Mouse (Mus musculus) CH12.LX (cell line): ENCODE data around the gene Slc30a1. TPM values are rescaled to one million over a fixed set of nuclear protein-coding genes. Genes with fewer than 3 reads are reported as not detected.

Experiments used
- DNase-seq: peaks from one replicate; pipeline ENCODE4 v3.0.0-alpha.2; 2013; ENCODE audit errors: extremely low read depth
- H3K27ac ChIP-seq: 2 replicates; pipeline ENCODE4 v1.5.1; 2012; ENCODE audit warnings: low read depth, mild to moderate bottlenecking, control low read depth, moderate library complexity; ENCODE audit not compliant: insufficient read depth
- H3K27me3 ChIP-seq: replicated peaks from 2 replicates; pipeline ENCODE3; 2012; ENCODE audit warnings: inconsistent platforms
- H3K36me3 ChIP-seq, 2 experiments: replicated peaks in 1 of 2; 2 replicates each; pipeline versions ENCODE3 to v1.6.1; 2012; ENCODE audit warnings: inconsistent platforms in 1 of 2, low read length in 1 of 2, mild to moderate bottlenecking in 1 of 2, mixed read lengths in 1 of 2, moderate library complexity in 1 of 2; ENCODE audit not compliant: control insufficient read depth in 1 of 2, insufficient read depth in 1 of 2
- H3K4me1 ChIP-seq, 2 experiments: 2 replicates each; pipeline ENCODE4 v1.6.1; 2012; ENCODE audit warnings: inconsistent platforms in 1 of 2, moderate library complexity in 1 of 2; ENCODE audit not compliant: insufficient read depth in 2 of 2, control insufficient read depth in 1 of 2
- H3K4me2 ChIP-seq: 2 replicates; pipeline ENCODE4 v1.6.1; 2012; ENCODE audit warnings: low read depth, mild to moderate bottlenecking, control low read depth; ENCODE audit not compliant: poor library complexity, insufficient read depth, severe bottlenecking
- H3K4me3 ChIP-seq, 3 experiments: fragments of 150-350 bp in 1 of 3; sonication (generic) in 1 of 3; replicated peaks in 1 of 3; 2 replicates each; pipeline versions ENCODE3 to v1.5.1; 2011 to 2012; ENCODE audit warnings: low read depth in 2 of 3, low read length in 2 of 3, mild to moderate bottlenecking in 2 of 3, moderate library complexity in 2 of 3, control low read depth in 1 of 3, improper control_type of control experiment in 1 of 3, inconsistent platforms in 1 of 3, mixed read lengths in 1 of 3; ENCODE audit not compliant: poor library complexity in 1 of 3
- H3K79me2 ChIP-seq: replicated peaks from 2 replicates; pipeline ENCODE4 v1.6.1; 2012; ENCODE audit warnings: mild to moderate bottlenecking, moderate library complexity; ENCODE audit not compliant: control insufficient read depth, poor library complexity, insufficient read depth, severe bottlenecking; ENCODE audit errors: extremely low read depth
- H3K9ac ChIP-seq: 2 replicates; pipeline ENCODE4 v1.6.1; 2012; ENCODE audit warnings: low read depth, mild to moderate bottlenecking, control low read depth, moderate library complexity; ENCODE audit not compliant: insufficient read depth
- H3K9me3 ChIP-seq: replicated peaks from 2 replicates; pipeline ENCODE3; 2012; ENCODE audit warnings: low read length, inconsistent platforms, mixed read lengths
- CHD1 ChIP-seq: IDR thresholded peaks from 2 replicates; pipeline ENCODE4 v1.6.1; 2012; ENCODE audit warnings: low read depth, low read length, improper control_type of control experiment, inconsistent platforms
- CHD2 ChIP-seq: IDR thresholded peaks from 2 replicates; pipeline ENCODE4 v1.6.1; 2011; ENCODE audit warnings: low read length, improper control_type of control experiment
- CTCF ChIP-seq, 2 experiments: IDR thresholded peaks in 1 of 2; conservative IDR thresholded peaks in 1 of 2; 2 replicates each; pipeline ENCODE4 v1.5.1; 2011 to 2012; ENCODE audit warnings: low read depth in 2 of 2, low read length in 2 of 2, improper control_type of control experiment in 1 of 2, inconsistent platforms in 1 of 2, mild to moderate bottlenecking in 1 of 2, moderate library complexity in 1 of 2
- ELF1 ChIP-seq: IDR thresholded peaks from 2 replicates; pipeline ENCODE4 v1.6.1; 2014; ENCODE audit warnings: low read depth, mild to moderate bottlenecking, inconsistent platforms, low read length, improper control_type of control experiment
- EP300 ChIP-seq: IDR thresholded peaks from 2 replicates; pipeline ENCODE4 v1.6.1; 2011; ENCODE audit warnings: low read length, improper control_type of control experiment
- GABPA ChIP-seq: IDR thresholded peaks from 2 replicates; pipeline ENCODE4 v1.6.1; 2012; ENCODE audit warnings: low read depth, low read length, improper control_type of control experiment, inconsistent platforms; ENCODE audit not compliant: insufficient replicate concordance
- HCFC1 ChIP-seq: IDR thresholded peaks from 2 replicates; pipeline ENCODE4 v1.6.1; 2012; ENCODE audit warnings: low read depth, mild to moderate bottlenecking, inconsistent platforms, low read length, improper control_type of control experiment
- IRF4 ChIP-seq: IDR thresholded peaks from 2 replicates; pipeline ENCODE4 v1.6.1; 2014; ENCODE audit warnings: low read depth, mild to moderate bottlenecking, inconsistent platforms, low read length, improper control_type of control experiment
- JUND ChIP-seq: conservative IDR thresholded peaks from 2 replicates; pipeline ENCODE4 v1.6.1; 2011; ENCODE audit warnings: low read depth, low read length, improper control_type of control experiment
- MAX ChIP-seq: IDR thresholded peaks from 2 replicates; pipeline ENCODE4 v1.6.1; 2011; ENCODE audit warnings: low read length, improper control_type of control experiment
- MEF2A ChIP-seq: IDR thresholded peaks from 2 replicates; pipeline ENCODE4 v1.6.1; 2014; ENCODE audit warnings: low read depth, mild to moderate bottlenecking, inconsistent platforms, low read length, improper control_type of control experiment, borderline replicate concordance
- MXI1 ChIP-seq: IDR thresholded peaks from 2 replicates; pipeline ENCODE4 v1.6.1; 2011; ENCODE audit warnings: mild to moderate bottlenecking, low read depth, low read length, improper control_type of control experiment
- MYC ChIP-seq: IDR thresholded peaks from 2 replicates; pipeline ENCODE4 v1.6.1; 2011; ENCODE audit warnings: low read depth, mild to moderate bottlenecking, improper control_type of control experiment, low read length
- POLR2A ChIP-seq: IDR thresholded peaks from 2 replicates; pipeline ENCODE4 v1.6.1; 2011; ENCODE audit warnings: low read depth, mild to moderate bottlenecking, improper control_type of control experiment, low read length
- POLR2AphosphoS2 ChIP-seq: IDR thresholded peaks from 2 replicates; pipeline ENCODE4 v1.6.1; 2011; ENCODE audit warnings: low read depth, low read length, improper control_type of control experiment
- SIN3A ChIP-seq: IDR thresholded peaks from 2 replicates; pipeline ENCODE4 v1.6.1; 2012; ENCODE audit warnings: low read length, improper control_type of control experiment, inconsistent platforms
- SMC3 ChIP-seq: IDR thresholded peaks from 2 replicates; pipeline ENCODE4 v1.6.1; 2011; ENCODE audit warnings: low read depth, low read length, improper control_type of control experiment
- TBP ChIP-seq: conservative IDR thresholded peaks from 2 replicates; pipeline ENCODE4 v1.6.1; 2011; ENCODE audit warnings: low read depth, low read length, improper control_type of control experiment
- TCF12 ChIP-seq: IDR thresholded peaks from 2 replicates; pipeline ENCODE4 v1.6.1; 2014; ENCODE audit warnings: low read depth, mild to moderate bottlenecking, inconsistent platforms, low read length, improper control_type of control experiment
- UBTF ChIP-seq: IDR thresholded peaks from 2 replicates; pipeline ENCODE4 v1.6.1; 2012; ENCODE audit warnings: low read depth, mild to moderate bottlenecking, inconsistent platforms, low read length, improper control_type of control experiment, moderate library complexity
- ZMIZ1 ChIP-seq: IDR thresholded peaks from 2 replicates; pipeline ENCODE4 v1.6.1; 2012; ENCODE audit warnings: low read depth, mild to moderate bottlenecking, inconsistent platforms, low read length, improper control_type of control experiment
- ZNF384 ChIP-seq: IDR thresholded peaks from 2 replicates; pipeline ENCODE4 v1.6.1; 2012; ENCODE audit warnings: low read depth, low read length, improper control_type of control experiment, inconsistent platforms
- dilution Hi-C: fragments of 300-500 bp; cut with MboI; formaldehyde crosslinking; loops from 2 replicates; pipeline ENCODE4 v1.14.3; 2020; ENCODE audit warnings: low sequenced_read_pairs; ENCODE audit not compliant: extremely low pct_unique_long_range_greater_than_20kb, extremely low pct_ligation_motif_present
- in situ Hi-C: fragments of 300-500 bp; cut with MboI; formaldehyde crosslinking; loops from 3 replicates; pipeline ENCODE4 v1.14.3; 2019; ENCODE audit warnings: low sequenced_read_pairs, low pct_ligation_motif_present, low pct_unique_long_range_greater_than_20kb, mixed read lengths
- polyA plus RNA-seq: library from polyadenylated mRNA; unstranded; fragments of >175 nt; gene quantifications from 2 replicates; pipeline ENCODE4 v1.2.1, GENCODE M21; 2012; ENCODE audit warnings: low read depth; ENCODE audit not compliant: insufficient read length
- total RNA-seq, 2 experiments: library from RNA; depleted of rRNA; stranded (reverse); fragments of 300-350 nt in 1 of 2; fragments of >200 nt in 1 of 2; gene quantifications; 2 replicates each; pipeline ENCODE4 v1.2.3; 2012 to 2014

Gene Slc30a1
- total and polyA plus RNA-seq, 3 experiments, result 4.5 to 15.8 (median 9.4) TPM

DNA sequence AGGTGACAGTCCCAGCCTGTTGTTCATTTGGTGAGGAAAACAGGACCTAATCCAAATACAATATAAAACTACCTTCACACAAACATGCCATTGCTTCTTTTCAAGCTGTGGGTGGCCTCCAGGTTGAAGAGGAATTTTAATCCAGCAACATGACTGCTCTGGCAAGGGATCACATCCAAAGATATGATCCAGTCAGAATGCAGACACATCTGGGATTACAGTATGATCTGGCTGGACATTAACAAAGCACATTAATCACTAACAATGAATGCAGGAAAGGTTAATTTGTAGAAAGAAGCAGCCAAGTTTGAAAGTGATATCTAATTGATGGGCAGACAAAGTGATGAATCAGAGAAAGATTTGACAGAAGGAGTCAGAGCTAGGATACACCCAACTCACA is 48.4 kb upstream of the Slc30a1 start:
- no peak overlapping the region for H3K9ac ChIP-seq
- DNase-seq, result no peak
- H3K4me1 ChIP-seq, result no peaks in the 10 kb centered on the region
- H3K36me3 ChIP-seq, result no peaks in the 10 kb centered on the region
- H3K79me2 ChIP-seq, result no peaks in the 10 kb centered on the region
- H3K27ac ChIP-seq, result no peak overlapping the region
- dilution Hi-C loops, result no loop called here
- no peak overlapping the region for H3K4me3 ChIP-seq
- no peak overlapping the region for H3K4me2 ChIP-seq
- in situ Hi-C loops, result no loop called here
- peaks cover 2% of the 10 kb centered on the region for H3K9me3 ChIP-seq
- TF ChIP-seq EP300 (no peak), IRF4 (no peak), TBP (no peak), CHD2 (no peak), HCFC1 (no peak), UBTF (no peak), MEF2A (no peak), ZMIZ1 (no peak), MYC (no peak), ZNF384 (no peak), ELF1 (no peak), CTCF (conservative IDR thresholded peaks at IDR 0.05 in 1 of 2, IDR thresholded peaks at IDR 0.05 in 1 of 2; ENCODE audit: low read depth in 2 of 2, low read length in 2 of 2) (no peak), POLR2AphosphoS2 (no peak), GABPA (no peak), MAX (no peak), MXI1 (no peak), TCF12 (no peak), JUND (no peak), SMC3 (no peak)
- TF ChIP-seq, all 38 proteins: peak for 0
- H3K27me3 ChIP-seq, result no peaks in the 10 kb centered on the region

DNA sequence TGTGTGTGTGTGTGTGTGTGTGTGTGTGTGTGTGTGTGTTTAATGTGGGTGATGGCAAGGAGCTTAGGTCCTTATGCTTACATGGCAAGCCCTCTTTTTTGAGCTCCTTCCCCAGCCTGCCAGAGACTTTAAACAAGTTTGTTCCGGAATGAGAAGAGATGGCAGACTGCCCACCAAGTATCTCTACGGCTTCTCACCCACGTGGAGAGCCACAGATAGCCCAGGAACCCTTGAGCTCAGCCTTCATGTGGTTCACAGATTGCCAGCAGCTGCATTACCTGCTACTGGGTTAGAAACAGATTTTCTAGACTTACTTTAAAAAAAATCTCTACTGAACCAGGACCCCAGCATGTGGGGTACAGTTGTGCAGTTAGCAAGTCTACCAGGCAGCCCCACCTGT is 46.7 kb upstream of the Slc30a1 start:
- Histone ChIP-seq H3K4me3 (no peak overlapping the region), H3K79me2 (no peaks in the 10 kb centered on the region), H3K9me3 (peaks cover 2% of the 10 kb centered on the region), H3K27ac (no peak overlapping the region), H3K9ac (no peak overlapping the region)
- no peak for DNase-seq
- in situ Hi-C loops, result no loop called here
- TF ChIP-seq SIN3A (no peak), EP300 (no peak), TBP (no peak), ZMIZ1 (no peak), POLR2A (no peak), CHD1 (no peak)
- TF ChIP-seq, all 38 proteins: peak for 0
- H3K4me1 ChIP-seq, result no peaks in the 10 kb centered on the region
- H3K4me2 ChIP-seq, result no peak overlapping the region
- dilution Hi-C loops, result no loop called here
- H3K36me3 ChIP-seq, result no peaks in the 10 kb centered on the region
- no peaks in the 10 kb centered on the region for H3K27me3 ChIP-seq
